Mouse (Mus musculus): ENCODE measurements around the gene Trim46. TPM values are rescaled to one million over a fixed set of nuclear protein-coding genes. Genes with fewer than 3 reads are reported as not detected.
"Not testable (repeated sequence)": the region's sequence is repeated elsewhere in the genome, so short reads cannot be mapped to it uniquely, and the experiment has no call there.

Gene Trim46
- polyA plus RNA-seq, 1 experiment from 2014 or later: 29.6 TPM

DNA sequence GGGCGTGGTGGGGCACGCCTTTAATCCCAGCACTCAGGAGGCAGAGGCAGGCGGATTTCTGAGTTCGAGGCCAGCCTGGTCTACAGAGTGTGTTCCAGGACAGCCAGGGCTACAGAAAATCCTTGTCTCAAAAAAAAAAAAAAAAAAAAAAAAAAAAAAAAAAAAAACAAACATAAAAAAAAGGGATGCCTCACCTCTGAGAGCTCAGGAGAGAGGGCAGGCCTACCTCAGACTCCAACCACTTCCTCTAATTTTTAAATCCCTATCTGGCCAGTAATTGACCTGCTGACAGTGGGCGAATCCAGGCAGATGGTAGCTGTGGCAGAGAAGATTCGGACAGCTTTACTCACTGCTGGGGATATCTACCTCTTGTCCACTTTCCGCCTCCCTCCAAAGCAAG is 29.7 kb downstream of the Trim46 start:
- Histone ChIP-seq H3K9ac (0 out of 2 replicates have a peak overlapping the region, but pooled peaks have one; percentile 18), H3K4me2 (replicated peaks) (peak overlapping the region; percentile 80), H3K4me1 (peaks cover 43% of the 10 kb centered on the region), H3K27ac (peak overlapping the region; percentile 98), H3K36me3 (peaks cover 12% of the 10 kb centered on the region)
- WGBS: 78% methylated on average over 7 of the region's 7 CpGs
- not testable (repeated sequence) for H3K9me3 ChIP-seq (replicated peaks); H3K4me3 ChIP-seq; ATAC-seq (ENCODE audit: low FRiP score); H3K27me3 ChIP-seq

DNA sequence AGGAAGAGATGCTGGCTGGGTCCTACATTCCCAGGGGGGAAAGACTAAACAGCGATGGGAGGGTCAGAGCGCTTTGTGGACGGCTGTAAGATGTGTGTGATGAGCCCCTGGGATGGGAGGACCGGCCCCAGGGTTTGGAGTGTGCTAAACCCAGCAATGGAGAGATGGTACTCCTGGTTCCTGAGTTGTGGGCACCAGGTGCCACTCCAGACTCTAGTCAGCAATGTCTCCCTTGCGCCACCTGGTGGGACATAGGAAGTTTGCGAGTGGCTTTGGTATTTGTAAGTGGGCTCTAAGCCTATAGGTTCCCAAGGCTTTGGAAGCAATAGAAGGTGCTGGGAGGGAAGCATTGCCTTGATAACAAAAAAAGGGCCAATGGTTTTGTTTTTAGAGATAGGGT is 30.3 kb downstream of the Trim46 start:
- Histone ChIP-seq H3K27me3 (no peaks in the 10 kb centered on the region), H3K4me1 (peaks cover 40% of the 10 kb centered on the region), H3K9me3 (replicated peaks) (no peaks in the 10 kb centered on the region), H3K36me3 (peaks cover 8% of the 10 kb centered on the region; the same call in 1 of the 2 replicates), H3K9ac (peak overlapping the region; percentile 56), H3K4me3 (peak overlapping the region; percentile 59), H3K27ac (peak overlapping the region; percentile 98), H3K4me2 (replicated peaks) (peak overlapping the region; percentile 80)
- under 1% methylated on average over 6 of the region's 6 CpGs for WGBS
- ATAC-seq (ENCODE audit: low FRiP score): peak; percentile 13

DNA sequence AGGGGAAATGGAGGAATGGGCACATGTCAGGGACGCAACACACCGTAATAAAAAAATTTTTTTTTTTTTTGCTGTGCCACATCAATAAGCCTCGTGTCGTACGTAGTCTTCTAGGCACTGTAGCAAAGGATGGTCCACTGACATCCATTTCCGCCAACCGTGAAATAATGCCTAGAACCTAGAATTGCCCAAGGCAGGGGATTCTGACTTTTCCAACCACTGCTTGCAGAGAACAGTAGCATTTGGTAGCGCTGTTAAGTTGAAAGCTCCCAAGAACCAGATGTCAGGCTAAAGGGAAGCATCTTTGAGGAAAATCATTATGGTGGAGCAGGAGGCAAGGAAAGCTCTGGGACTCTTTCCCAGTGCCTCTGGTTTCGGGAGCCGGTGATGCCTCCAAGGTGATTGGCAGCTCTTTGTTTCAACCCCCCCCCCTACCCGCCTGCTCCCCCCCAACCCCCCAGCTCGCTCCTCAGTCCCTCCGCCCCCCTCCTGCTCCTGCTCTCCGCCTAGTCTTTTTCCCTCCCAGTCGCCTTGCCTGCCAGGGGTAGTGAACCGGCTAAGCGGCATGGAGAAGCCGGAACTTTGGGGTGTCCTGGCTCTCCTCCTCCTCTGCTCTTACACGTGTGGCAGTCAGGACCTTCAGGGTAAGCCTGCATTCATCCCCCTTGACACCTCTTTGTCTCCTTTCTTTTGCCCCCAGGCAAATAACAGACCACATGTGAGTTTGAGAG is 31.3 kb downstream of the Trim46 start, which contains the start of gene Thbs3:
Thbs3 (plus strand) TSS at position 500 of the 731 bp plus-strand sequence.
- H3K4me1 ChIP-seq: peaks cover 38% of the 10 kb centered on the region
- under 1% methylated on average over 18 of the region's 19 CpGs for WGBS

DNA sequence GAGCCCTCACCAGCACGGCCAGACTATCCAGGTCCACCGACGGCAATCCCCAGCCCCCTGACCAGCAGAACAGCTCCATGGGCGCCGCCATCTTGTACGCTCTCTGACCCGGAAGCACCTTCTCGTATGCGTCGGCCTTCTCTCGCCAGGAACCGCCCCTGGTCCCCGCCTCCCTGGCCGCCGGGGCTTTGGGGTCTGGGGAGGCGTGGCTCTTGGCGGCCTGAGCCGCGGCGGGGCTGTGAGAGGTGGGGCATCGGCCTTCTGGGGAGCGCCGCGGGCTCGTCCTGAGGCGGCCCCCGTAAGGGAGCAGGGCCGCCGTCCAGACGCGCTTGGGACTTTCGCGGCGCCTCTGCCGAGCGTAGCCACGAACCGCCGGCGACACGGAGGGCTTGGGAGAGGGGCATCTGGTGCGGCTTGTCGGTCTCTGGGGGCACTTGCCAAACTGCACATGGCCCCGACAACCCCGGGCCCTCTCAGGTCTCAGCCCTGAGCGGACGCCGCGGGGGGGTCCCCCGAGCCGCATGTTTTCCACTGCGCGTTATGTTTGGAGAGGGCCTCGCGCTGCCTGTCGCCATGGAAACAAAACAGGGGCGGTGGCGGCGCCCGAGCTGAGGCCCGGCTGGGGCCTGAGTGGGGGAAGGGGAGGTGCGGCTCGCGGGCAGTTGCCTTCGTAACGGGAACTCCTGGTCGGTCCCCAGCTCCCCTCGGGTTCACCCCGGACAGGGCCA is 32.1 kb downstream of the Trim46 start:
- Histone ChIP-seq H3K27ac (peak overlapping the region; percentile 98), H3K9me3 (replicated peaks) (no peaks in the 10 kb centered on the region), H3K9ac (peak overlapping the region; percentile 78), H3K36me3 (peaks cover 21% of the 10 kb centered on the region), H3K4me1 (peaks cover 32% of the 10 kb centered on the region), H3K4me3 (peak overlapping the region; percentile 59), H3K4me2 (replicated peaks) (peak overlapping the region; percentile 80), H3K27me3 (no peaks in the 10 kb centered on the region)
- peak; percentile 88 for ATAC-seq (ENCODE audit: low FRiP score)
- under 1% methylated on average over 69 of the region's 69 CpGs for WGBS

More for the DNA sequence above, 31.3 kb downstream of the Trim46 start, which contains the start of gene Thbs3:
- no peaks in the 10 kb centered on the region for H3K27me3 ChIP-seq
- peak within 1 kb of the TSS; percentile 59 for H3K4me3 ChIP-seq
- H3K9me3 ChIP-seq (replicated peaks): no peaks in the 10 kb centered on the region
- H3K27ac ChIP-seq: peak within 1 kb of the TSS; percentile 98
- peak within 1 kb of the TSS; percentile 80 for H3K4me2 ChIP-seq (replicated peaks)
- H3K36me3 ChIP-seq: peaks cover 14% of the 10 kb centered on the region
- peak; percentile 27; the same call in 1 of the 2 replicates for ATAC-seq (ENCODE audit: low FRiP score)
- H3K9ac ChIP-seq: peak within 1 kb of the TSS; percentile 78

DNA sequence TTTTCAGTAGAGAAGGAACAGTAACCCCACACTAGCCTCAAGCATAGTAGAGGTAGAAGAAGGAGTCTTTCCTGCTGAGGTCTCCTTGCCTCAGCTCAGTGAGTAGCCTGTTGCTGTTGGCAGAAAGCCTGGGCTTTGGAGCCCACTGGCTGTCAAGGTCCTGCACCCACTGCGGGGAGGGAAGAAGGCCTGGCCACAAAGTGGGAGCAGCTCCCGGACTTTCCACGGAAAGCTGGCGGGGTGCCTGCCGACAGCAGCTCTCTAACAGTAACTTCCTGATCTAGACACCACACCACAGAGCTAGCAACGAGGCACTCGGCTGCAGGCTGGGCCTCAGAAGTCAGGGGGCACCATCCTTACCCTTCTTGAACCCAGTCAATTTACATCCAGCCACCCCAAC is 35.4 kb downstream of the Trim46 start:
- Histone ChIP-seq H3K27ac (no peak overlapping the region), H3K4me2 (replicated peaks) (no peak overlapping the region), H3K4me1 (peaks cover 22% of the 10 kb centered on the region), H3K4me3 (no peak overlapping the region), H3K36me3 (peaks cover 53% of the 10 kb centered on the region), H3K9ac (no peak overlapping the region), H3K9me3 (replicated peaks) (no peaks in the 10 kb centered on the region), H3K27me3 (no peaks in the 10 kb centered on the region)
- no peak for ATAC-seq (ENCODE audit: low FRiP score)
- 80% methylated on average over 7 of the region's 7 CpGs for WGBS

DNA sequence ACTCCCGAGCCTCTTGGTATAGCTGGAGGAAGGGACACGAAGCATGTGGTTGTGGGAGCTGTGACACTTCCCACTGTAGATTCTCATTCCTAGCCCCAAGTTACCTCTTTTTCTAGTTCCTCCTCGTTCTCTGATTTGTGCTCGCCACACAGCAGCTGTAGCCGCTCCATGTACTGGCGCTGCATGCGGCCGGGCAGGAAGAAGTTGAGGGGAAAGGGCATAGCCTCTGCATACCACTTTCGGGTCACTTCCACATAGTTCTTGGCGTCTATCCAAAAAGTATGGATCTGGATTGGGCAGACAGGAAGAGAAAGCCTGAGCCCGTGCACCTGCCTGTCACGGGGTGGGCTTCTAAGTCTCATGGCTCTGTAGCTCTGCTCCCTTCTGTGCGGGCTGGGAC is 35.9 kb downstream of the Trim46 start:
- Histone ChIP-seq H3K27ac (no peak overlapping the region), H3K9ac (no peak overlapping the region), H3K4me2 (replicated peaks) (no peak overlapping the region), H3K4me3 (no peak overlapping the region), H3K36me3 (peaks cover 59% of the 10 kb centered on the region), H3K27me3 (no peaks in the 10 kb centered on the region), H3K4me1 (peaks cover 16% of the 10 kb centered on the region), H3K9me3 (replicated peaks) (no peaks in the 10 kb centered on the region)
- WGBS: 88% methylated on average over 13 of the region's 13 CpGs
- no peak for ATAC-seq (ENCODE audit: low FRiP score)

DNA sequence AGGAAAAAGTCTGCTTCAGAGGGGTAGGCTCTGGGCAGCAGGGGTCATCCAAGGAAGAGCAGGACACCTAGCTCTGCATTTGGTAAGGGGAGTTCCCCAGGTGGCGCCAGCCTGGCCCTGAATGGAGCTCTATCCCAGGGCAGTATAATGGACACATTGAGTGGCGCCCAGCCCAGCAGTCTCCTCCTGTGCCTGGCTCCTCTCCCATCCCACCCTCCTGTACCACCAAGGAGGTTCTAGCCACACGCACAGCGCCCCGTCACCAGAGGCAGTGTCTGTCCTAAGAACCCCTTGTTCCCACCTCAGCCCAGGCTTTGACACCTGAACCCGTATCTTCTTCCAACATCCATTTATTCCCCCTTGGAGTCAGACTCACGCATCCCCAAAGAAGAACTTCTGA is 36.4 kb downstream of the Trim46 start:
- H3K27ac ChIP-seq: no peak overlapping the region
- no peaks in the 10 kb centered on the region for H3K9me3 ChIP-seq (replicated peaks)
- no peak overlapping the region for H3K4me2 ChIP-seq (replicated peaks)
- H3K4me3 ChIP-seq: no peak overlapping the region
- H3K36me3 ChIP-seq: peaks cover 63% of the 10 kb centered on the region
- H3K27me3 ChIP-seq: no peaks in the 10 kb centered on the region
- peaks cover 12% of the 10 kb centered on the region for H3K4me1 ChIP-seq
- WGBS: 93% methylated on average over 7 of the region's 7 CpGs
- no peak for ATAC-seq (ENCODE audit: low FRiP score)
- H3K9ac ChIP-seq: no peak overlapping the region

DNA sequence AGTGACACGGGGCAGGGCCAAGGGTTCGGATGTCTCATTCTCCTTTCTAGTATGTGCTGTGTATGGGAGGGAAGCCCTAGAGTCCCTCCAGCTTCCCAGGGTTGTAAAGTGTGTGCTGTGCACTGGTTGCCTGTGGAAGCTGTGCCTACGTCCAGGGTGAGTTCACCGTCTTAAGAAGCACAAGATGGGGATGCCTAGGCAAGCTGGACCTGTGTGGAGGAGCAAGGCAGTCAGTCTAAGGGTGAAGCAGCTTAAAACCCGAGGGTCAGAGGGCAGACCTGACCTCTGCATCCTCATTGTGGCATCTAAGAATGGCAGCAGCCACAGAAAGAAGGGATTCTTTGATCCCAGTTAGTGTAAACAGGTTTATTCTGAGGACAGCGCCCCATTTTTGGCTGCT is 37.4 kb downstream of the Trim46 start:
- Histone ChIP-seq H3K27me3 (no peaks in the 10 kb centered on the region), H3K4me2 (replicated peaks) (no peak overlapping the region), H3K4me3 (no peak overlapping the region), H3K27ac (no peak overlapping the region), H3K4me1 (peaks cover 10% of the 10 kb centered on the region), H3K36me3 (peaks cover 70% of the 10 kb centered on the region), H3K9ac (no peak overlapping the region), H3K9me3 (replicated peaks) (no peaks in the 10 kb centered on the region)
- ATAC-seq (ENCODE audit: low FRiP score): no peak
- WGBS: 90% methylated on average over 6 of the region's 6 CpGs

DNA sequence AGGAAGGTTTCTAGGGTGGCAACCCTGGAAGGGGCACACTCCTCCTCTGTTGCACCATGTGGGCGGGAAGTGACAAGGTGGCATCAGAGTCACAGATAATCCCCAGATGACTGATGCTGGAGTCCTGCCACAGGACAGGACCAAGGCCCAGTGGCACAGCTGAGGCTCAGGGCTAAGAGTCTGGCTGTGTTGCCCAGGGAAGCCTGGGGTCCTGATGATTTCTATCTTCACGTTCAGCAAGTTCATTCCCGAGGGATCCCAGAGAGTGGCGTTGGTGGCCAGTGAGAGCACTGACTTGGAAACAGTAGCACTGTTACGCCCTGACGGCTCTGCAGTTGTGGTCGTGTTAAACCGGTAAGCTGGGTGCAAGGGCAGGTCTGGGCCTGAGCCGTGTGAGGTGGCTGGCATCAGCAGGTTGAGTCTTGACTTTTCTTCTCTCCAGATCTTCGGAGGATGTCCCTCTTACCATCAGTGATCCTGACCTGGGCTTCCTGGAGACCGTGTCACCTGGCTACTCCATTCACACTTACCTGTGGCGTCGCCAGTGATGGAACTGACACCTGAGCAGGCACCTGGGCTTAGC is 37.9 kb downstream of the Trim46 start:
- H3K9me3 ChIP-seq (replicated peaks): no peaks in the 10 kb centered on the region
- H3K4me1 ChIP-seq: peaks cover 13% of the 10 kb centered on the region
- WGBS: 91% methylated on average over 13 of the region's 13 CpGs
- H3K36me3 ChIP-seq: peaks cover 70% of the 10 kb centered on the region
- no peak overlapping the region for H3K4me2 ChIP-seq (replicated peaks)
- ATAC-seq (ENCODE audit: low FRiP score): no peak
- no peak overlapping the region for H3K9ac ChIP-seq
- H3K4me3 ChIP-seq: no peak overlapping the region
- no peak overlapping the region for H3K27ac ChIP-seq
- no peaks in the 10 kb centered on the region for H3K27me3 ChIP-seq

DNA sequence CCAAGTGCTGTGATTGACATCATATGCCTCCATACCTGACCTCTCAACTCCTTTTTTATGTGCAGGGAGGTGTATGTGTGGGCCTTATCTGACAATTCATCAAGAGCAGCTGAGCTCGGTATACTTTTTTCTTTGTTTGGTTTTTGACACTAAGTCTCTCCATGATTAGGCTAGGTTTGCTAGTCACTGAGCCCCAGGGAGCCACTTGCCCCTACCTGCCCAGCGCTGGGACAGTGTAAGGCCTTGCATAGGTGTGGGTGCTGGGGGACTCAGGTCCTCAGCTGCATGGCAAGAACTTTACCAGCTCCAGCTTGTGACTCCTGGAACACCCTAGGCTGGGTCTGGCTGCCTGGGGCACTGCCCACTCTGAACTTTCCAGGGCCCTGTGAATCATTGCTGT is 39.4 kb downstream of the Trim46 start:
- Histone ChIP-seq H3K27ac (no peak overlapping the region), H3K36me3 (peaks cover 70% of the 10 kb centered on the region), H3K4me3 (no peak overlapping the region), H3K4me2 (replicated peaks) (no peak overlapping the region), H3K4me1 (peaks cover 5% of the 10 kb centered on the region), H3K27me3 (no peaks in the 10 kb centered on the region), H3K9me3 (replicated peaks) (no peaks in the 10 kb centered on the region), H3K9ac (no peak overlapping the region)
- no peak for ATAC-seq (ENCODE audit: low FRiP score)
- 89% methylated on average over 2 of the region's 2 CpGs for WGBS

DNA sequence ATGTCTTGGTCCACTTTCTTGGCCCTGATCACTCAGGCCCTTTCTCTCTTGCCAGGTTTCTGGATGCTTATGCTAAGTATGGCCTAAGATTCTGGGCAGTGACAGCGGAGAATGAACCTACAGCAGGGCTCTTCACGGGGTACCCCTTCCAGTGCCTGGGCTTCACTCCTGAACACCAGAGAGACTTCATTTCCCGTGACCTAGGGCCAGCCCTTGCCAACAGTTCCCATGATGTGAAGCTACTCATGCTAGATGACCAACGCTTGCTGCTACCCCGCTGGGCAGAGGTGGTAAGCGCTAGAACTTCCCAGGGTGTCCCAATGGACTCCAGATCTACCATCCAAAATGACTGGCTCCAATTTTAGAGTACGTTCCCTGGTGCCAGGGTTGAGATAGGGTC is 40.0 kb downstream of the Trim46 start:
- no peak overlapping the region for H3K4me3 ChIP-seq

DNA sequence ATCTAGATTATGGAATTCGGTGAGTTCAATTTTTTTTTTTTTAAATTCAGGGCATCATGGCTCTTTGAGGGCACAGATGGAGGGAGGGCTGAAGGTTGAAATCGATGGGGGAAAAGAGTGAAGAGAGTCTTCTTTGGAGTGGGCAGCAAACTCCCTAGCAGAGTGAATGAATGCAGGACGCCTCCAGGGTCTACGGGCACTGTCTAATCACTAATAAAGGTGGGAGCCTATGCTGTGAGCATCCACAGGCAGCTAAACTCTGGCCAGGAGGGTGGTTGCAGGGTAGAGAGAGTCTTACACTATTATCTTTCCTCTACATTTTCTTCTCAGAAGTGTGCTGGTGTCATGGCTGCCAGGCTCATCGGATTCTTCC is 43.0 kb downstream of the Trim46 start:
- Histone ChIP-seq H3K36me3 (peaks cover 40% of the 10 kb centered on the region), H3K4me3 (peak overlapping the region; percentile 56), H3K27me3 (no peaks in the 10 kb centered on the region), H3K27ac (no peak overlapping the region), H3K4me2 (replicated peaks) (peak overlapping the region; percentile 75), H3K9ac (peak overlapping the region; percentile 55), H3K4me1 (peaks cover 5% of the 10 kb centered on the region), H3K9me3 (replicated peaks) (no peaks in the 10 kb centered on the region)
- ATAC-seq (ENCODE audit: low FRiP score): peak; percentile 49; the same call in 1 of the 2 replicates
- 40% methylated on average over 5 of the region's 5 CpGs for WGBS

More for the DNA sequence above, 40.0 kb downstream of the Trim46 start:
- Histone ChIP-seq H3K36me3 (peaks cover 70% of the 10 kb centered on the region), H3K4me2 (replicated peaks) (no peak overlapping the region), H3K9me3 (replicated peaks) (no peaks in the 10 kb centered on the region), H3K4me1 (peaks cover 5% of the 10 kb centered on the region), H3K9ac (no peak overlapping the region), H3K27ac (no peak overlapping the region), H3K27me3 (no peaks in the 10 kb centered on the region)
- WGBS: 94% methylated on average over 7 of the region's 7 CpGs
- ATAC-seq (ENCODE audit: low FRiP score): no peak

All from hindbrain, embryonic 12.5 days (tissue).